ENCODE assay signal across 12 mouse cellular contexts in genomic region chr3:129614216-129614615, GRCm38 (mm10).
DNase-seq lines count a peak whose midpoint lies in the region; ATAC-seq and TF ChIP-seq lines count a peak whose summit lies in the region.
"Had no signal": no experiment of that assay in that cellular context is flagged by ENCODE, and none has a peak within 500 bp of the region (broad histone marks: within the 10 kb centered on the region; RNA-seq: fewer than 3 reads in every experiment).

No protein-coding gene starts in this region.

- peaks cover 9% of the 10 kb centered on the region for H3K4me1 ChIP-seq in heart, embryonic 10.5 days
- peaks cover 4% of the 10 kb centered on the region for H3K4me1 ChIP-seq in bone marrow, adult 2 months (ENCODE audit: control insufficient read depth, insufficient read depth, low read length)
- H3K4me1 ChIP-seq in kidney, adult 2 months (ENCODE audit: control insufficient read depth, insufficient read depth, low read length) = no peaks in the 10 kb centered on the region
- H3K4me1 ChIP-seq in midbrain, embryonic 16.5 days (ENCODE audit: control insufficient read depth, insufficient read depth, low read length) = no peaks in the 10 kb centered on the region

- DNase-seq in heart, adult 11 months = peak; percentile 89
- DNase-seq in heart, embryonic 10.5 days (ENCODE audit: low spot score) = no peak
- peak; percentile 47 for DNase-seq in kidney, adult 2 months
- no peak for DNase-seq in natural killer cell, adult 2 months (ENCODE audit: low spot score in 2 of 2)
- no peak for DNase-seq in right cerebral cortex, postnatal 10 days (ENCODE audit: low spot score in 2 of 2)
- DNase-seq: layer of hippocampus, postnatal 36 days had no signal

- H3K4me2 ChIP-seq in midbrain, embryonic 16.5 days (ENCODE audit: low read length) = no peak overlapping the region
- H3K4me2 ChIP-seq: hindbrain, embryonic 14.5 days; limb, embryonic 15.5 days; neural tube, embryonic 12.5 days had no signal

- WGBS in heart, embryonic 10.5 days = 79% methylated on average over 2 of the region's 2 CpGs
- WGBS in bone marrow, adult 2 months = 70% methylated on average over 2 of the region's 2 CpGs
- WGBS in kidney, adult 2 months = 35% methylated on average over 2 of the region's 2 CpGs
- WGBS in midbrain, embryonic 16.5 days = 92% methylated on average over 2 of the region's 2 CpGs

- H3K27ac ChIP-seq in heart, embryonic 10.5 days = no peak overlapping the region
- peak overlapping the region; percentile 70 for H3K27ac ChIP-seq in bone marrow, adult 2 months (ENCODE audit: control insufficient read depth, insufficient read depth, low read depth, low read length, poor library complexity)
- no peak overlapping the region for H3K27ac ChIP-seq in kidney, adult 2 months (ENCODE audit: insufficient read depth, low read depth, low read length)
- no peak overlapping the region for H3K27ac ChIP-seq in midbrain, embryonic 16.5 days (ENCODE audit: low read length)
- H3K27ac ChIP-seq: hindbrain, embryonic 14.5 days; limb, embryonic 15.5 days; neural tube, embryonic 12.5 days had no signal

- ATAC-seq in megakaryocyte, adult 5-6 weeks (ENCODE audit: poor library complexity, severe bottlenecking) = 0 out of 2 replicates have a peak, but pooled peaks have one; percentile 0
- no peak for ATAC-seq in midbrain, embryonic 16.5 days

- H3K9ac ChIP-seq in midbrain, embryonic 16.5 days (ENCODE audit: low read depth, low read length) = no peak overlapping the region
- H3K9ac ChIP-seq: hindbrain, embryonic 14.5 days; limb, embryonic 15.5 days; neural tube, embryonic 12.5 days had no signal

- H3K9me3 ChIP-seq in heart, embryonic 10.5 days = no peaks in the 10 kb centered on the region
- no peaks in the 10 kb centered on the region for H3K9me3 ChIP-seq in midbrain, embryonic 16.5 days (replicated peaks; ENCODE audit: control insufficient read depth, low read length, poor library complexity, severe bottlenecking)
- H3K9me3 ChIP-seq: limb, embryonic 15.5 days; neural tube, embryonic 12.5 days had no signal

- H3K27me3 ChIP-seq in heart, embryonic 10.5 days (ENCODE audit: insufficient read depth, poor library complexity, severe bottlenecking) = no peaks in the 10 kb centered on the region
- H3K27me3 ChIP-seq in kidney, adult 2 months (replicated peaks; ENCODE audit: control insufficient read depth, insufficient read depth, low read length) = no peaks in the 10 kb centered on the region
- no peaks in the 10 kb centered on the region for H3K27me3 ChIP-seq in midbrain, embryonic 16.5 days (ENCODE audit: control insufficient read depth, insufficient read depth, low read depth, low read length)
- H3K27me3 ChIP-seq: limb, embryonic 15.5 days; neural tube, embryonic 12.5 days had no signal

- no peak overlapping the region for H3K4me3 ChIP-seq in heart, embryonic 10.5 days
- no peak overlapping the region for H3K4me3 ChIP-seq in bone marrow, adult 2 months (replicated peaks; ENCODE audit: control insufficient read depth, low read depth, low read length)
- no peak overlapping the region for H3K4me3 ChIP-seq in kidney, adult 2 months (ENCODE audit: insufficient read depth, low read depth, low read length)
- no peak overlapping the region for H3K4me3 ChIP-seq in midbrain, embryonic 16.5 days (ENCODE audit: low read depth, low read length)
- H3K4me3 ChIP-seq: limb, embryonic 15.5 days; neural tube, embryonic 12.5 days had no signal

- TF ChIP-seq POLR2A in bone marrow, adult 2 months (IDR thresholded peaks at IDR 0.05; ENCODE audit: borderline replicate concordance, control insufficient read depth, low read depth, low read length) = no peak
- TF ChIP-seq POLR2A in kidney, adult 2 months (IDR thresholded peaks at IDR 0.05; ENCODE audit: low read depth, low read length) = no peak

- peaks cover 16% of the 10 kb centered on the region; the same call in 1 of the 2 replicates for H3K36me3 ChIP-seq in heart, embryonic 10.5 days
- no peaks in the 10 kb centered on the region for H3K36me3 ChIP-seq in kidney, adult 2 months (ENCODE audit: control insufficient read depth, insufficient read depth, low read length)
- H3K36me3 ChIP-seq in midbrain, embryonic 16.5 days (ENCODE audit: control insufficient read depth, insufficient read depth, low read length) = peaks cover 2% of the 10 kb centered on the region; the same call in 1 of the 2 replicates
- H3K36me3 ChIP-seq: neural tube, embryonic 12.5 days had no signal

- no peak for TF ChIP-seq CTCF in bone marrow, adult 2 months (IDR thresholded peaks at IDR 0.05; ENCODE audit: control insufficient read depth, insufficient read depth, low read length)
- TF ChIP-seq CTCF in kidney, adult 2 months (conservative IDR thresholded peaks at IDR 0.05; ENCODE audit: insufficient read depth, insufficient read length, low read depth, low read length) = no peak

Comparison
In these comparisons a context has a peak if more than half of its experiments do, and no peak if none do; other contexts are left out.
1. DNase-seq: peak in heart, adult 11 months (single experiment) and kidney, adult 2 months (single experiment); none in heart, embryonic 10.5 days (single experiment), natural killer cell, adult 2 months (0 of 2) and right cerebral cortex, postnatal 10 days (0 of 2).